Mouse (Mus musculus) right cerebral cortex, adult 2 months (tissue): Measurements from ENCODE around the gene Cryba1.
"Not testable (repeated sequence)": the region's sequence is repeated elsewhere in the genome, so short reads cannot be mapped to it uniquely, and the experiment has no call there.

Source experiments
- DNase-seq, 2 experiments: peaks; one replicate each; pipeline ENCODE4 v3.0.0; 2021 to 2022; ENCODE audit warnings: low spot score in 2 of 2

Gene Cryba1

GRCm38 (mm10) chr11:77725183-77725582 is at the start of gene Cryba1:
Gene Cryba1 (minus strand): TSS chr11:77725283.
- no peak for DNase-seq

- DNase-seq: no peak
These were observed 47.0 kb upstream of the Cryba1 start for GRCm38 (mm10) chr11:77771879-77772713.

GRCm38 (mm10) chr11:77770346-77770745 is 45.3 kb upstream of the Cryba1 start:
- no peak for DNase-seq

- DNase-seq: no peak
These were observed 44.4 kb upstream of the Cryba1 start for GRCm38 (mm10) chr11:77769496-77769895.

GRCm38 (mm10) chr11:77766351-77767001 is 41.4 kb upstream of the Cryba1 start:
- peak; percentile 57 to 60 for DNase-seq

- DNase-seq: peak; percentile 9 to 17
These were observed 40.3 kb upstream of the Cryba1 start for GRCm38 (mm10) chr11:77765459-77765777.

- DNase-seq: peak; percentile 66 to 70
These were observed 39.8 kb upstream of the Cryba1 start for GRCm38 (mm10) chr11:77764694-77765458.

- peak; percentile 47 to 51 for DNase-seq
These were observed 38.7 kb upstream of the Cryba1 start for GRCm38 (mm10) chr11:77763673-77764340.

GRCm38 (mm10) chr11:77762783-77763672 is 37.9 kb upstream of the Cryba1 start, which contains the start of gene Myo18a:
Gene Myo18a (plus strand): TSS chr11:77763246.
- peak; percentile 75 to 83 for DNase-seq

GRCm38 (mm10) chr11:77760031-77760430 is 34.9 kb upstream of the Cryba1 start:
- no peak for DNase-seq

- DNase-seq: no peak
These were observed 28.4 kb upstream of the Cryba1 start for GRCm38 (mm10) chr11:77753469-77753868.

GRCm38 (mm10) chr11:77752525-77752924 is 27.4 kb upstream of the Cryba1 start:
- no peak for DNase-seq

- no peak for DNase-seq
These were observed 23.9 kb upstream of the Cryba1 start for GRCm38 (mm10) chr11:77748996-77749395.

- DNase-seq: not testable (repeated sequence)
These were observed 22.0 kb upstream of the Cryba1 start for GRCm38 (mm10) chr11:77747103-77747502.

- no peak for DNase-seq
These were observed 21.6 kb upstream of the Cryba1 start for GRCm38 (mm10) chr11:77746652-77747051.

GRCm38 (mm10) chr11:77743966-77744365 is 18.9 kb upstream of the Cryba1 start:
- peak in 1 of 2 experiments; percentile 13 for DNase-seq

- DNase-seq: no peak
These were observed 13.5 kb upstream of the Cryba1 start for GRCm38 (mm10) chr11:77738555-77738954.

- DNase-seq: peak; percentile 90 to 92
These were observed 12.2 kb upstream of the Cryba1 start for GRCm38 (mm10) chr11:77737289-77737688.

GRCm38 (mm10) chr11:77728587-77728986 is 3.5 kb upstream of the Cryba1 start:
- no peak for DNase-seq

GRCm38 (mm10) chr11:77724766-77725165 is 317 bp downstream of the Cryba1 start:
- DNase-seq: no peak

- no peak for DNase-seq
These were observed 3.7 kb downstream of the Cryba1 start for GRCm38 (mm10) chr11:77721389-77721788.
